Mouse (Mus musculus): ENCODE measurements at regions not wholly inside any gene's neighbourhood (a gene's known extent, or its start where the extent isn't known, plus 50 kb on each side); places are given as distances from the start of the nearest gene placed in this dataset.

GRCm38 (mm10) chr3:130887540-130888312 lies 157.5 kb upstream of the Rpl34 start:
- no peak for DNase-seq (ENCODE audit: low spot score in 2 of 2)

- no peak for DNase-seq (ENCODE audit: low spot score in 2 of 2)
These were observed 155.8 kb upstream of the Rpl34 start for GRCm38 (mm10) chr3:130885974-130886373.

GRCm38 (mm10) chr3:130884393-130884792 lies 154.2 kb upstream of the Rpl34 start:
- no peak for DNase-seq (ENCODE audit: low spot score in 2 of 2)

- no peak for DNase-seq (ENCODE audit: low spot score in 2 of 2)
These were observed 153.7 kb upstream of the Rpl34 start for GRCm38 (mm10) chr3:130883928-130884327.

GRCm38 (mm10) chr3:130883319-130883718 lies 153.1 kb upstream of the Rpl34 start:
- no peak for DNase-seq (ENCODE audit: low spot score in 2 of 2)

- DNase-seq (ENCODE audit: low spot score in 2 of 2) = no peak
These were observed 150.3 kb upstream of the Rpl34 start for GRCm38 (mm10) chr3:130880482-130880881.

- no peak for DNase-seq (ENCODE audit: low spot score in 2 of 2)
These were observed 149.3 kb upstream of the Rpl34 start for GRCm38 (mm10) chr3:130879463-130879862.

GRCm38 (mm10) chr3:130878834-130879233 lies 148.6 kb upstream of the Rpl34 start:
- DNase-seq (ENCODE audit: low spot score in 2 of 2) = no peak

GRCm38 (mm10) chr3:130877981-130878380 lies 147.8 kb upstream of the Rpl34 start:
- DNase-seq (ENCODE audit: low spot score in 2 of 2) = no peak

GRCm38 (mm10) chr3:130873745-130874144 lies 143.5 kb upstream of the Rpl34 start:
- no peak for DNase-seq (ENCODE audit: low spot score in 2 of 2)

- DNase-seq (ENCODE audit: low spot score in 2 of 2) = no peak
These were observed 136.9 kb upstream of the Rpl34 start for GRCm38 (mm10) chr3:130866952-130867632.

- no peak for DNase-seq (ENCODE audit: low spot score in 2 of 2)
These were observed 134.6 kb upstream of the Rpl34 start for GRCm38 (mm10) chr3:130864783-130865182.

GRCm38 (mm10) chr3:130863376-130863775 lies 133.2 kb upstream of the Rpl34 start:
- DNase-seq (ENCODE audit: low spot score in 2 of 2) = no peak

- DNase-seq (ENCODE audit: low spot score in 2 of 2) = no peak
These were observed 130.1 kb upstream of the Rpl34 start for GRCm38 (mm10) chr3:130860315-130860714.

- DNase-seq (ENCODE audit: low spot score in 2 of 2) = no peak
These were observed 123.7 kb upstream of the Rpl34 start for GRCm38 (mm10) chr3:130853866-130854265.

- no peak for DNase-seq (ENCODE audit: low spot score in 2 of 2)
These were observed 120.6 kb upstream of the Rpl34 start for GRCm38 (mm10) chr3:130850766-130851308.

- no peak for DNase-seq (ENCODE audit: low spot score in 2 of 2)
These were observed 111.6 kb upstream of the Rpl34 start for GRCm38 (mm10) chr3:130841755-130842154.

GRCm38 (mm10) chr3:130839924-130840440 lies 109.8 kb upstream of the Rpl34 start:
- DNase-seq (ENCODE audit: low spot score in 2 of 2) = no peak

- DNase-seq (ENCODE audit: low spot score in 2 of 2) = no peak
These were observed 108.6 kb upstream of the Rpl34 start for GRCm38 (mm10) chr3:130838626-130839422.

GRCm38 (mm10) chr3:130833722-130834121 lies 103.5 kb upstream of the Rpl34 start:
- DNase-seq (ENCODE audit: low spot score in 2 of 2) = no peak

GRCm38 (mm10) chr3:130833082-130833481 lies 102.9 kb upstream of the Rpl34 start:
- no peak for DNase-seq (ENCODE audit: low spot score in 2 of 2)

GRCm38 (mm10) chr3:130831788-130832187 lies 101.6 kb upstream of the Rpl34 start:
- DNase-seq (ENCODE audit: low spot score in 2 of 2) = no peak
